Mouse (Mus musculus) frontal cortex, postnatal 25 days (tissue): Measurements from ENCODE around the gene Tmem191c.
A peak's percentile ranks its signal among the peaks of the same experiment; 100 is the strongest.
"Not testable (repeated sequence)": the region's sequence is repeated elsewhere in the genome, so short reads cannot be mapped to it uniquely, and the experiment has no call there.

Source experiments
- DNase-seq, 2 experiments: peaks; one replicate each; pipeline ENCODE4 v3.0.0; 2022; ENCODE audit warnings: low spot score in 2 of 2

The Tmem191c gene

DNA sequence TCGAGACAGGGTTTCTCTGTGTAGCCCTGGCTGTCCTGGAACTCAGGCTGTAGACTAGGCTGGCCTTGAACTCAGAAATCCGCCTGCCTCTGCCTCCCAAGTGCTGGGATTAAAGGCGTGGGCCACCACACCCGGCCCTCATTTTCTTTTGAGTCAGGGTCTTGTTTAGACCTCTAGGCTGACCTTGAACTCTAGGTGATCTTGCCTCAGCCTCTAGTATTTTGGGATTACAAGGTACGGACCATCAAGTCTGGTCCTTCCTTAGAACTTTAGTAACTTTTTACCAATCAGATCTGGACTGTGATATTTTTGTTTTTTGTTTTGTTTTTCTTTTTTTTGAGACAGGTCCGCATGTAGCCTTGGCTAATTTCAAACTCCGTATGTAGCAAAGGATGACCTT, at the start of gene Tmem191c:
TSS of gene Tmem191c (plus strand) at position 357 of the 400 bp plus-strand sequence.
- DNase-seq: no peak

DNA sequence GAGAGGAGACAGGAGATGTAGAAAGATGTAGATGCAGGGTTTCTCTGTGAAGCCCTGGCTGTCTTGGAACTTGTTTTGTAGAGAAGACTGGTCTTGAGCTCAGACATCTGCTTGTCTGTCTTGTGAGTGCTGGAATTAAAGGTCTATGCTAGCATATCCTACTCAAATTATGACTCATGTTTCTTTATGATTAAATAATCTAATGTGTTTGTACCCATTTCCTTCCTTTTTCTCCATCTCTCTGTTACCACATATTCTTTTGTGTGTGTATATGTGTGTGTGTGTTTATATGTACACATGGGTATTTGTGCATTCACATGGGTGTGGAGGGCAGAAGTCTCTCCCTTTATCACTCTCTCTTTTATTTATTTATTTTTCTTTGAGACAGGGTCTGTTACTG, 49.4 kb upstream of the Tmem191c start:
- no peak for DNase-seq

DNA sequence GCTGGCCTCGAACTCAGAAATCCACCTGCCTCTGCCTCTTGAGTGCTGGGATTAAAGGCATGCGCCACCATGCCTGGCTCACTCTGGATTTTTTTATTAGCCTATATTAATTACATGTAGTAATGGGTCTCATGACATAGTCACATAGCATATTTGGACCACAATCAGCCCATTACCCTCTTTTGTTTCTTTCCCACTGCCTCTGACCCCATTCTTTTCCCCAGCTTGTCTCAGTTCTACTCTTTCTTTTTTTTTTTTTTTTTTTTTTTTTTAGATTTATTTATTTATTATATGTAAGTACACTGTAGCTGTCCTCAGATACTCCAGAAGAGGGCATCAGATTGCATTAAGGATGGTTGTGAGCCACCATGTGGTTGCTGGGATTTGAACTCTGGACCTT, 44.4 kb upstream of the Tmem191c start:
- DNase-seq: not testable (repeated sequence)

DNA sequence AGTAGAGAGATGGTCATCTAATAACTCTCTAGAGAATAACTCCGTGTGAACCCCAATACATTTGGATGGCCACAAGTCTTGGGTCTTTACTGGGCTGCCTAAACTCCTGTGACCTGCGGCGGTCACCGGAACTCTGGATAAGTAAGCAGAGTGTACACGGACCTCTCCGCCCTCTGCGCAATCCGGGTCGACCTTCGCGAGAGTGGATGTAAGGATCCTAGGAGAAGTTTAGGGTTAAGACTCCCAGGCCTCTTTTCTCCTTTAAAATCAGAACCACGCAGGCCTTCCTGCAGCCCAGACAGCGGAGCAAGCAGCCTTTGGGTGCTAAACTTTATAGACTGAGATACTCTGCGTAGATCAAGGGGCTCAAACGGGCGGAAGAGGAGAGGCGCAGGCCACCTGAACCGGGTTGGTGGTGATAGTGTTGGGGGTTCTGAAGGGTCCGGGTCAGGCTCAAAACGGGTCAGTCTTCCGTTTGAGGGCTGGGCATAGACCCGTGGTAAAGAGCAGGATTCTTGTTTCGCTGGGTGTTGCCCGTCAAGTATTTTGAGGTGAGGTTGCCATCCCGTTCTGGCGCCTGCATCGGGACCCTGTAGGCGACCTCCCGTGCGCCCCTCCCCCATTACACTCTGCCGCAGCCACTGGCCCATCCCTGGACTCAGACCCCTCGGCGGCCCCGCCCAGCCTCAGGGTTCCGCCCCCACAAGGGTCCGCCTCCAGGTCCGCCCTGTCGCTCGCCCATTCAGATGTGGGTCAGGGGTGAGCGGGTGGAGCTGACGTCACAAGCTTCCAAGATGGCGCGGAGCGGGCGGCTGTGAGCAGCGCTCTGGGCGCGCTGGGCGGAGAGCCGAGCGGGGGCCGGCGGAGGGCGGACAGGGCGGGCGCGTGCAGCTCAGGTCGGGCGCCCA, 42.8 kb upstream of the Tmem191c start, which contains the start of gene Hic2:
TSS of gene Hic2 (plus strand) at position 779 of the 908 bp plus-strand sequence.
- DNase-seq: peak; percentile 75 to 84

DNA sequence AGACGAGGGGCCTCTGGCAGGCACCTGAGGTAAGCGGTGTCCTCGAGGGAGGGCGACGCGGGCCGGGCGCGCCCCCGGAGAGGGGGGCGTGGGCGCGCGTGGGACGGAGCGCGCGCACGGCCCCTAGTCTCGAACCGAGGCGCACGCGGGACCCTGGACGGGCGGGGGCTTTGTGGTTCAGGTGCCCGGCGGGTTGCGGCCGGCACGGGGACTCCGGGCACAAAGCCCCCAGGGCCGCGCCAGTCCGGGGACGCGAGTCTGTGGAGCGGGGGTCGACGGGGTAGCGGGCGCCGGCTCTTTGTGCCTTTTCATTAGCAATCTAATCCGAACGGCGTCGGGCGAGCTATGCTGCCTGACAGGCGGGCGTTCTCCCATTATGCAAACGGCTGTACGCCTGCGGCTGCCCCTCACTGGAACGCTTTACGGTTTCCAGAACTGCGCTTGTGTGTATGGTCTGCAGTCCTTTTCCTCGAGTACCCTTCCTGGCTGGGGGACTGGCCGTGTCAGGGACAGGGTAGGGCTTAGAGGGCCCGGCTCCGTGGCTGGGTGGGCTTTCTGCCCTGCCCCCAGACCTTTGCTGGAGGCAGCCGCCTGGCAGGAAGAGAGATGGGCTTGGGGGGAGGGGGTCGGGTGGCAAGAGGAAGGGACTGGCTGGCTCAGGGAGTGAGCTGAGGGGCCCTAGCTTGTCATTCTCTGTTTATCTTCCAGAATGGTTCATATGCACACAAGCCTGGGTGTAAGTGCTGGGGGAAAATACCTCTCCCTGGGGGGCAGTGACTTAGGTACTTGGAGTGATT, 42.0 kb upstream of the Tmem191c start:
- peak in 1 of 2 experiments; percentile 9 for DNase-seq

DNA sequence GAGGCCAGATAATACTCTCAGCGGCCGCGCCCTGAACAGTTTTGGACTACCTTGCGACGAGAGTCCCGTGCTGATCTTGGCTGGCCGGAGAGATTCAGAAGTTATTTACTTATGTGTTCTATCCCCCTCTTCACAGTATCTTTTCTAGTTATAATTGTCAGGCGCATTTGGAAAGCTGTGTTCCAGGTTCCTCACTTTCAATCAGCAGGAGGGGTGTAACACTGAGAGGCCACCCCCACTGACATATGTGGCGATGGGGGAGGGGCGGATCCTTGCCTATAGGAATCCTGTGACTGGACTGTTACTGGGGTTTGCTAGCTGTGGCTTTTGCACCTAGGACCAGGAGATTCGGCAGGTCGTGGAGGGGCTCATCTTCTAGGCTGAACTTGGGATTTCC, 41.4 kb upstream of the Tmem191c start:
- peak; percentile 20 to 22 for DNase-seq

DNA sequence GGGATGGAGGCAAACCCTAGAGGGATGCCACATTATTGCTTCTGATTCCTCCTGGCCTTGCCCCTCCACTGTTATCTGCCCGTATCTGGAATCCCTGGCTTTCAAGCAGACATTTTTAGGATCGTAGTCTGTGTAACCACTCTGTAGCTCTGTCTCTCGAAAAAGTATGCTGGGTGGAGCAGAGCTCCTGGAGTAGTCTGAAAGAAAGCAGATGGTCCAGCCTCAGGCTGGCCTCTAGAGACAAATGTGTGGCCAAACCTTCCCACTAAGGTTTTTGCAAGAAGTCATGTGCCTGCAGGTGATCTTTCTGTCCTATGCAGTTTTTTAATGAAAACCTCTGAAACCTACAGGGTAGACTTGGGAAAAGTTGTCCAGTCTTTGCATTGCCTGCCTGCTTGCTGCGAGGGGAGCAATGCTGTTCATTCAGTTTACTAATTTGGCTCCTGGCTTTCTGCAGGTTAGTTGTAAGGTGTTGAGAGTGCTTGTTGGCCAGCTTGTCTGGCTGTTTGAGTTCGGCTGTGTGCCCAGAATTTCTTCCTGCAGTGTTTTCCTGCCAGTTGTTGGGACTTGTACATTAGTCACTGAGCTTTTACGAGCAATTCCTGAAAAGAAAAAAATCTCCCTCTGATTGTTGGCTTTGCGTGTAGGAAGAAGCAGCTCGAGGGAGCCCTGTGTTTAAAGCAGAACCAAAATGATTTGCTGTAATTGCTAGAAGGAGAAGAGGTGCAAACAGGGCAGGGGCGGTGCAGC, 40.8 kb upstream of the Tmem191c start:
- DNase-seq: no peak

DNA sequence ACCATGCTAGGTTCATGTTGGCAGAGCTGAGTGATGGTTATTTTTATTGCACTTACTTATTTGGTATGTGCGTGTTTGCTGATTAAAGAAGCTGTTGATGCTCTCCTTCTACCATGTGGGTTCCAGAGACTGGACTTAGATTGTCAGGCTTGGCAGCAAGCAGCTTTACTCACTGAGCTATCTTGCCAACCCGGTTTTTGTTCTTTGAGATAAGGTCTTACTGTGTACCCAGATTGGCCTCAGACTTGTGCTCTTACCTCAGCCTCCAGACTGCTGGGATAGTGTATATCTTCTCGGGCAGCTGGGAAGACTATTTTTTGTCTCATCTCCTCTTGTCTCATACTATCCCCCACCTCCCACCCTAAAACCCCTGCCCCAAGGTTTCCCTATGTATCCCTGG, 38.2 kb upstream of the Tmem191c start:
- DNase-seq: no peak

DNA sequence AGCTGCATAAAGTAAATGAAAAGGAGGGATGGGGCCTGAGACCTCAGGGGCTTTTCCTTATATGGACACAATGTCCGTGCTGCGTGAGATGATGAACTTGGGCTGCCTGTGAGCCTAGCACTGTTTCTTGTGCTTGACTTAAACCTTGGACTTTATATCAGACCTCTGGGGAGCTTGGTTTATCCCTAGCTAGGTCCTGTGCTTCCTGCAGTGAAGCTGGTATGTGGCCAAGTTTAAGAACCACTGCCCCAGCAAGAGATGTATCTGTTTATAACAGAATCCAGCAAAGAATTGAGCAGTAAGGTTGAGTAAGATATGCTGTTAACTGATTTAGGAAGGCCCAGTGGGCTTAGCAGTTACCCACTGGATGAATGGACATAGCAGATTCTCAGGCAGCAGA, 36.5 kb upstream of the Tmem191c start:
- DNase-seq: no peak

DNA sequence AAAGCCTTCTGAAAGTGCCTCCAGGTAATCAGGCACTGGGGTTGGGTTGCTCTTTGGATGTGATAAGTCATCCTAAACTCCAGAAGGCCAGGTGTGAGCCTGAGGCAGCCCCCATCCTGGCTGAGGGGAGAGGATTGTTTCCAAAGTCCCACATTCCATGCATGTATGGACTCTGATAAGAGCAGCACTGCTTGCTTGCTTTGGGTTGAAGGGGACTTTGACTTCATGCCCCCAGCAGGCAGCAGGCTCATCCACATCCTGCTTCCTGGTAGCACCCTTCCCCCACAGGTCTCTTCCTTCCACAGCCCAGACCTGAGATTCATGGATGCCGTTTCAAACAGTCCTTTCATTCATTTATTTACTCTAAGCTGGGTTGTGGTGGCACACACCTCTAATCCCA, 32.1 kb upstream of the Tmem191c start:
- DNase-seq: no peak

DNA sequence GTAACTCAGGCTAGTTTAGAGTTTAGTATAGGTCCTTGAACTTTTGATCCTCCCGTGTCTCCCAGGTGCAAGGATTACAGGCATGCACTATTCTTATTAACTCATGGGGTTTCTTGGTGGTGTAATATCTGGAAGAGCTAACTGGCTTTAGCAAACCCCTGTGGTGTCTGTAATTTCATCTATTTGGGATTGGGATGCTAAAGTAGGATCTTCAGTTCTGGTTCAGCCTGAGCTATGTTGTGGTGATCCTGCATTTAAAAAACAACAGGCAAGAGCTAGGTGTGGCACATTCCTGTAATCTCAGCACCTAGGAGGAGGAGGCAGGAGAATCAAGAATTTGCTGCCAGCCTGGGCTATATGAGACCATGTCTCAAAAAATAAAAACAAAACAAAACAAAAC, 30.9 kb upstream of the Tmem191c start:
- DNase-seq: no peak

DNA sequence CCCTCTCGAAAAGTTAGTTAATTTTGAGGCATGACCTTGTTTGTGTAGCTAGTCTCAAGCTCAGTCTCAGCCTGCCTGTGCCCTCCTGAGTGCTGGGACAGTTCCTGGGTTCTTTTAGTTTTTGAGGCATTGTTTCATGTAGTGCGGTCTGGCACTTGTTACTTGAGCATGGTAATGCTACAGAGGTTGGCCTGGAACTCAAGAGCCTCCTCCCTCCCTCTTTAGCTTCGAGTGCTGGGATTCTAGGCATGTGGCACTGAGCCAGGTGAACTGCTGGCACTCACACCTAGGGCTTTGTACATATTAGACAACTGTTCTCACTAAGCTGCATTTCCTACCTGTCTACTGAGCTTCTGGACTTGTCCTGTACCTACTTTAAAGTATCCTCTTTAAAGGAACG, 28.1 kb upstream of the Tmem191c start:
- no peak for DNase-seq

DNA sequence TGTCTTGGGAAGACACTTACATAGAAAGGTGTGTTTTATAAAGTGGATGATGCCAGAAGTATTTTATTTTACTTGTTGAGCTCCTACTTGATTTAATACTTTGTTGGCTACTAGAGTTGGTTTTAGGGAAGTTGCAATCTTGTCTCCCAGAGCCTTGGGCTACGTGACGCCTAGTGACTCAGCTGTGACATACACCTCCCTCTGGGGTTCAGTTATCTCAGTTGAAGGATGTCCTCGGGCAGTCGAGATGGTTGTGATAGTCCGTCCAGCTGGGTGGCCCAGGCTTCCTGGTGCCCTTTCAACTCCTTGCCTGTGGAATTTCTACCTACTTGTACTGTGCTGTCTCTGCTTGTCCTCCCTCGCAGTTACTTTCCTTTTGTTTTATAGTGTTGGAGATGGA, 26.7 kb upstream of the Tmem191c start:
- no peak for DNase-seq

DNA sequence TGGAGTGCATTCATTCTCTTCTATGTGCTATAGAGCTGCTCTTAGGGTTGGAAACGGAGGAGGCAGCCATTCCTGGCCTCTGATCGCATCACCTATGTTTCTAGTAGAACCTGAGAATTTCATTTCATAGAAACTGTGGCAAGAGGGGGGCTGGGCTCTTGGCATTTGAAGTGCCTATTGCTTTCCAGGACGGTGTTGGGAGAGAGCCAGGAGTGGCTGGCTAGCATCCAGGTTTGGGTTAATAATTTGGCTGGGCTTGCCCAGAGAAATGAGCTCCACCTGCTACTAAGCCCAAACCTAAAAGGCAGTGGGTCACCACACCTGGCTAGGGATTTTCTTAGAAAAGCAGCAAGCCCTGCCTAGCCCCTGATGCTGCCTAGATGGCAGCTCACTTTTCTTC, 24.3 kb upstream of the Tmem191c start:
- no peak for DNase-seq

DNA sequence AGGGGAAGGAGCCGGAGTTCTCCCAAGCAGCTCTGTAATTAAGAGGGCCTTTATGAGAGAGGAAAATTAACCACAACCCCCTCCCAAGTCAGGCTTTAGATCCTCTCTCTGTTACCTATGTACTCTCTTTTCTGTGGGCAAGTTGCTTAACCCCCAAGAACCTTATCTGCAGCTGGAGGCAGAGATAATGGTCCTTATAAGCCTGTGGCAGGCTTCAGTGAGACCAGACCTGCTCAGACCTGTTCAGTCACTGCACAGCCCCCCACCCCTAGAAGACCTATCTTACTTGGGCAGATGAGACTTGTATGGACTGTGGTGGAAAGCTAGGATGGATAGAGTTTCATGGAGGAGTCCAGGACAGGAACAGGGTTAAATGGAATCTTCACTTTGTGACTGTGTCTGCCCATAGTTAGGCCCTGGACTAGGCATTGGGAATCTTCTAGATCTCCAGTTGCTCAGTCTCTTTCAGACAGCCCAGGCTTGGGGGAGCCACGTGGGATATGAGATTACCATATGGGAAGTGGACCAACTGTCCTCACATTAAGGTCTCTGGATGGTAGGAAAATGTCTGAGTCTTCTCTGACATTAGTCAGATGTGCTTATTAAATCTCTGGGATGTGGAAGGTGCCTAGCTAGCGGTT, 23.7 kb upstream of the Tmem191c start:
- no peak for DNase-seq

DNA sequence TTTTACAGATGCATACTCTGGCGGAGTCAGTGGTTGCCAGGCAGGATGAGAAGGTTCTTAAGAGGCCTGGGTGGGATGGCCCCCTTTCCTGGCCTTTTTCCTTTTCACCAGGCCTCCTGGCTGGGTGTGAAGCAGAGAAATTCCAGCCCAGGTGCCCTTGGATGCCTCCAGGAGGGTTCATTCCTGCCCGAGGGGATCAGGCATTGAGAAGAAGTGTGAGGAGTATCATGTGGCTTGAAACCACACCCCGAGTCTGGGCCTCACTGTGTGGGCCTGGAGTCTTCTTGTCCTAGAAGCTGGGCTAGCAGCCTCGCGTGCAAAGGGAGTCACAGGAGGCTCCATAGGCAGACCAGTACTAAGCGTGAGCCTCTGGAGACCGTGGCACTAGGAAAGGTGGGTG, 23.0 kb upstream of the Tmem191c start:
- no peak for DNase-seq

DNA sequence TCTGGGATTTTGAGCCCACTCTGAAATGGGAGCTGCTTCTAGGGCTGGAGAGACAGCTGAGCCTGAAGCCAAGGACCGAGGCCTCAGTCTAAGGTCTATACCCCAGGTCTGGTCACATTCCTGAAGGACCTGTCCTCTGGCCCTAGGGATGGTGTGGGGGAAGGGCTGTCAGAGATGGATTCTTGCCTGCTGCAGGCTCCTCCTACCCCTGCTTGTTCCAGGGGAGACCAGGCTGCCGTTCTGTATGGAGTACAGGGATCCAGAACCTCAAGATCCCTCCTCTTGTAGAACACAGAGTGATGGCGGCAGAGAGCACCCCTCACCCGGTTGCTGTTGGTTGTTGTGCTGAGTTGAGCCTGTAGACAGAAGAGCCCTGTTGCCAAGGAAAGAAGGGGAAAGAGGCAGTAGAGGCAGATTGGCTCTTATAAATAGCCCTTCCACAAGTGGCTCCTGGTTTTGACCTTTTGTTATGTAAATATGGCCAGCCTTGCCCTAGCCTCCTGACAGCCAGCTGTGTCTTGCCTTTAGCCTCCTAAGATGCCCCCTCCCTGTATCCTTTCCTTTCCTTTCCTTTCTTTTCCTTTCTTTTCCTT, 21.8 kb upstream of the Tmem191c start:
- no peak for DNase-seq

DNA sequence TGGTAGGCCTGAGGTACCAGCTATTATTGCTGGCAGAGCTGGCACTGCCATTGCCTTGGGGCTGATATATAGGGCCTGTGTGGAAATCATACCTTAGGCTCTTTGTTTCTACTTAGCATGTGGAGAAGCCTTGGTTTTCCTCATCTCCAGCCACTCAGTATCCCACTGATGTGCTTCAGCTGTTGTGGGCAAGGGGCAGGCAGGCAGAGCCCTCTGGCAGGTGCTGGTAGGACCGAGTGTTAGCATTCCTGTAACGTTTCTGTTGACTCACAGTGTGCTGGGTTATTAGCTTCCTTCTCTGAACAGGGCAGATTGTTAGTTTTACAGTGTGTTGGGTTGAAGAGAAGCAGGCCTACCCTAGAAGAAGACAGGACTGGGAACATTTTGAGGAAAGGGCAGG, 20.6 kb upstream of the Tmem191c start:
- DNase-seq: no peak

DNA sequence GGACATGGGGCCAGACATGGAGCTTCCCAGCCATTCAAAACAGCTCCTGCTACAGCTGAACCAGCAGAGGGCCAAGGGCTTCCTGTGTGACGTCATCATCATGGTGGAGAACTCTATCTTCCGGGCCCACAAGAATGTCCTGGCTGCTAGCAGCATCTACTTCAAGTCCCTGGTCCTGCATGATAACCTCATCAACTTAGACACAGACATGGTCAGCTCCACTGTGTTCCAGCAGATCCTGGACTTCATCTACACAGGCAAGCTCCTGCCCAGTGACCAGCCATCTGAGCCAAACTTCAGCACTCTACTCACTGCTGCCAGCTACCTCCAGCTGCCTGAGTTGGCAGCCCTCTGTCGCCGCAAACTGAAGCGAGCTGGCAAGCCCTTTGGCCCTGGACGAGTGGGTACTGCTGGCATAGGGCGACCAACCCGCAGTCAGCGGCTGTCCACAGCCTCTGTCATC, 18.5 kb upstream of the Tmem191c start:
- no peak for DNase-seq

DNA sequence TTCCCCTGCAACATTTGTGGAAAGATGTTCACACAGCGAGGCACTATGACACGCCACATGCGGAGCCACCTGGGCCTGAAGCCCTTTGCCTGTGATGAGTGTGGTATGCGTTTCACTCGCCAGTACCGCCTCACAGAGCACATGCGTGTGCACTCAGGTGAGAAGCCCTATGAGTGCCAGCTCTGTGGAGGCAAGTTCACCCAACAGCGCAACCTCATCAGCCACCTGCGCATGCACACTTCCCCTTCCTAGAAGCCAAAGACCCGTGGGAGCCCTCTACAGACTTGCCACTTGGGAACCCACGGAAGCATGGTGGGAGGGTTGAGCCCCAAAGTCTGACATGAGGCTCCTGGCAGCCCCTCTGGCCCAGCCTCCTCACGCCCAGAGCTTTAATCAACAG, 17.0 kb upstream of the Tmem191c start:
- DNase-seq: no peak

DNA sequence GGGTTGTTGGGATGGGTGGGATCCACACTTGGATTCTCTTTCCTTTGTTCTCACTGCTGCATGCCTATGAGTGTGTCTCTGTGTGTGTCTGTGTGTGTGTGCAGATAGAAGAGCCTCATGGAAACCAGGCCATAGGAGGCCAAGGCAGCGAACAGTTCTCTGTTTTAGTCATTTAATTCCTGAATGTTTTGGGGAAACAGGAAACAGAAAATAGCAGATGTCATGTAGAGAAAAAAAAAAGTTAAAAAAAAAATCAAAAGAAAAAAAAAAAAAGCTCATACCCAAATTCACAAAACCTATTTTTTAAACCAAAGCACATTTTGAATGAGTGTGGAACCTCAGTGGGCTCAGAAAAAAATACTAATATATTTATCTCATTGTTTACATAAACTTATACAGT, 14.5 kb upstream of the Tmem191c start:
- no peak for DNase-seq
